Mouse (Mus musculus) embryonic fibroblast, embryonic 13.5 days (primary cell): ENCODE data around the gene Olfr373.

Source experiments
- CTCF ChIP-seq: IDR thresholded peaks from 2 replicates; pipeline ENCODE4 v1.5.1; 2011; ENCODE audit warnings: mild to moderate bottlenecking, control low read depth, low read length, moderate library complexity, borderline replicate concordance; ENCODE audit not compliant: insufficient read depth
- POLR2A ChIP-seq: IDR thresholded peaks from 2 replicates; pipeline ENCODE4 v1.6.1; 2011; ENCODE audit warnings: low read depth, mild to moderate bottlenecking, control low read depth, low read length, moderate library complexity

- TF ChIP-seq CTCF (no peak), POLR2A (no peak)
Observed at GRCm38 (mm10) chr8:72115202-72115601, 32.2 kb downstream of the Olfr373 start.
